Mouse (Mus musculus) left cerebral cortex, postnatal 25 days (tissue): ENCODE data around the gene Ptges3l. TPM values are rescaled to one million over a fixed set of nuclear protein-coding genes. Genes with fewer than 3 reads are reported as not detected.
"Not testable (repeated sequence)": the region's sequence is repeated elsewhere in the genome, so short reads cannot be mapped to it uniquely, and the experiment has no call there.

Experiments used
- DNase-seq, 2 experiments: peaks; one replicate each; pipeline ENCODE4 v3.0.0; 2022; ENCODE audit warnings: low spot score in 2 of 2, mixed read lengths in 1 of 2
- intact Hi-C: fragments of 180-260 bp; cut with DNase I; formaldehyde crosslinking; loops from one replicate; pipeline ENCODE4 v1.15.1; 2025
- total RNA-seq, 2 experiments: library from RNA; stranded (reverse); gene quantifications; 2 replicates each; pipeline ENCODE4 v1.2.3; 2021

Ptges3l gene
- total RNA-seq, 2 experiments from 2014 or later, result 4.0 to 6.0 TPM

DNA sequence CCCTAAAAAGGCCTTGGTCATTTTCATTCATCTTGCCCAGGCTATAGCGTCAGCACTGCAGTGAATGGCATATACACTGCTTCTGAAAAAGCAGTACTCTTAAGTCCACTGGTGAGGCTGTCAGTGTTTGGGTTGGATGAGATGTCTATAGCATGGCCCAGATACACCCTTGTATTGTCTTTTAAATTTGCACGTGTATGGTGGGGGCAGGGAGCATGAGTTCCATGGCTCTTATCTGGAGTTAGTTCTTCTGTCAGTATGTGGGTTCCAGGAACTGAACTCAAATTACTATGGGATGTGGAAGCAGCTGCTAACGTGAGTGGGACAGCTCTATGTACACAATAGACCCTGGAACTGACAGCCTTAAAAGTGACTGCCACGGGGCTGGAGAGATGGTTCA is 10.7 kb upstream of the Ptges3l start:
- DNase-seq, result no peak
- intact Hi-C loops, result no loop called here

DNA sequence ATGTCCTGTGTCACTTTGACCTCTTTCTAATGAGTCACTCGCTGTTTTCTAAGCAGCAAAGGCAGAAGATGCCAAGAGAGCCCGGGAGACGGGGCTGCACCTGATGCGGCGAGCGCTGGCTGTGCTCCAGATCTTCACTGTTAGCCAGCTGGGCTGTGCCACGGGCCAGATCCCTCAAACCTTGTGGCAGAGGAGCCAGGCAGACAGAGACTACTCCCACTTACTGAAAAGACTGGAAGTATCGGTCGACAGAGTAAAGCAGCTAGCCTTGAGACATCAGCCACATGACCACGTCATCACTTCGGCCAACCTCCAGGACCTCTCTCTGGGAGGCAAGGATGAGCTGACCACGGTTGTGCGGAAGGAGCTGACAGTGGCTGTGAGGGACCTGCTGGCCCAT is 8.3 kb upstream of the Ptges3l start:
- intact Hi-C loops, result no loop called here
- DNase-seq, result no peak

DNA sequence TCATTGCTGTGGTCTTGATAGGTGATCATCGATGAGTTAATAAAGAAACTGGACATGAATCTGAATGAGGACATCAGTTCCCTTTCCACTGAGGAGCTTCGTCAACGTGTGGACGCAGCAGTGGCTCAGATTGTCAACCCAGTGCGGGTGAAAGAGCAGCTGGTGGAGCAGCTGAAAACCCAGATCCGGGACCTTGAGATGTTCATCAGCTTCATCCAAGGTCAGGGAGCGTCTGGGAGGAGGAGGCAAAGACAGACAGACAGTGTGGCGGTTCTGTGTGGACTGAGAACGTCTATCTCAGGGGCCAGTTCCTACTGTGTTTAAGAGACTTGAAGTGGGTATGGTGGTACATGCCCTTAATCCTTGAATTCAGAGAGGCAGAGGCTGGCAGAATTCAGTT is 6.2 kb upstream of the Ptges3l start:
- intact Hi-C loops, result no loop called here
- no peak for DNase-seq

DNA sequence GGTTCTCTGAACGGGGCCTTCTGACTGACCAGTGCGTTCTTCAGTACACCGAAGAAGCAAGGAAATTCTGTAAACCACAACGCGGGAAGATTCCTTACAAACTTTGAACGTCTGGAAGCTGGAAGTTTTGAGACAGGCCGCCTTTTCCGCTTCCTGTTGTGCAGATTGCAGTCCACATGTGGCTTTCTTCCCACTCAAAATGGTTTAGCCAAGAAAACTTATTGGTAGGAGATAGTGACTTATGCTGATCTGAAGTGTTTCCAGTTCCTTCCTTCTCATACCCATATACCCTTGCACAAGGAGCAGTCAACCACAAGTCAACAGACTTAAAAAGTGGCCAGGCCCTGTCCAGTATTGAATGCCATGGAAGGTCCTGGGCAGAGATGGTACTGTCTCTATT is 1.0 kb upstream of the Ptges3l start:
- DNase-seq, result no peak
- intact Hi-C loops, result no loop called here

DNA sequence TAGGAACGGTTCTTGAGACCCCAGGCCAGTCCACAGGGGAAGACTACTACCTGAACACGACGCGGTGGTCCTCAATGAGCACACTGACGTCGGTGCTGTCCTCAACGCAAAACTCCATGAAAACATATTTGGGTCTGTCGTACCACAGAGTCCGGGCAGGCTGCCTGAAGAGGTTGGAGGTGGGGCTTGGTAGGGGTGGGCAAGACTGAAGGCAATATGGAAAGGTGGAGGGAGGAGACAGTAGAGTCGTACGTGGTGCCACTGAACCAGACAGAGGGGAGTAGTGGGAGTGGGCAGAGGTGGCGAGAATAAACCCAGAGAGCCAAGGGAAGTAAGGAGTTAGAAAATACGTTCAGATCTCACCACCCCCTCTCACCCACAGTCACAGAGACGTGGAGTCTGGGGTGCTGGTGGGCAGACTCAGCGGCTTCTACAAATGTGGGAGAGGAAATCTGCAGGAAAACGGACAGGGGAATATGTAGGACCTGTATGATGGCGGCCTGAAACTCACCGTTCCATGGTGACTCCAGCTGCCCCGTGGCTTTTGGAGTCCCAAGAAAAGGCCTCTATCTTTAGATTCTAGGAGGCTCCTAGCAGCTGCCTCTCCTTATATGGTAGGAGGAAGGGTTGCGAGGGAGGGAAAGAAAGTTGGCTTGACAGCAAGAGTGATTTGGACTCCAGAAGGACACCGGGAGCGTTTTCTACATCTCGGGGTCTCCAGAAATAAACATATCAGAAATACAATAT is 855 bp downstream of the Ptges3l start, which contains the start of gene Gm27029:
Gm27029 (minus strand) TSS at position 692 of the 747 bp plus-strand sequence.
- DNase-seq, result peak; percentile 54 to 58
- intact Hi-C loops, result loop anchor here (2.0 kb wide), 1 partner anchor 19 kb away; the partner anchor contains the start of gene Rpl27

DNA sequence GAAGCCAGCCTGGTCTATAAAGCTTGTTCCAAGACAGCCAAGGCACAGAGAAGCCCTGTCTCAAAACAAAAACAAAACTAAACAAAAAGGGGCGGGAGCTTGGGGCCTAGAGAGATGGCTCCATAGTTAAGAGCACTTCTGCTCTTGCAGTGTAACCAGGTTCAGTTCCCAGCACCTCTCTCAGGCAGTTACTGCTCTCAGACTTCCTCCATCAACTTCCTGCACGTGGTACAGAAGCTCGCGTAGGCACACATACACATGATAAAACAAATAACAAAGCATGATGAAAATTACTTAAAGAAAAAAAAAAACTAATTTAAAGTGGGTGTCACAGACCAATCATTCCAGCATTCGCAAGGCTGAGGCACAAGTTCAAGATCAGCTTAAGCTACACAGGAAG is 5.0 kb downstream of the Ptges3l start:
- intact Hi-C loops, result no loop called here
- DNase-seq, result no peak

DNA sequence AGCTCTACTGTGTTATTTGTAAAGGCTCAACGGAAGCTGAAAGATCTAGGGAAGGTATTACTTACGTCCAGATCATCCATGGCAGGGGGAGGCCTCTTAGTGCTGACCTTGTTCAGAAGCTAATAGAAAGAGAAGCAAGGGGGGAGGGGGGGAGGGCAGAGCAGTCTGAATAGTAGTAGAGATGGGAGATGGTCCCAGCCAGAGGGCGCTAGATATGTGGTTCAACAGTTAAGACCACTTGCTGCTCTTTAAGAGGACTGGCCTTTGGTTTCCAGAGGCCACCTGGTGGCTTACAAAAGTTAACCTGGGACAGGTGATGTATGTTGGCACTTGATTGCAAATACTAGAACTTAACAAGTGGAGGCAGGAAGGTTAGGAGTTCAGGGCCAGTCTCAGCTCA is 5.5 kb downstream of the Ptges3l start:
- intact Hi-C loops, result loop anchor here (10.0 kb wide), 1 partner anchor 325 kb away; the partner anchor contains the start of gene Psmc3ip
- DNase-seq, result no peak

DNA sequence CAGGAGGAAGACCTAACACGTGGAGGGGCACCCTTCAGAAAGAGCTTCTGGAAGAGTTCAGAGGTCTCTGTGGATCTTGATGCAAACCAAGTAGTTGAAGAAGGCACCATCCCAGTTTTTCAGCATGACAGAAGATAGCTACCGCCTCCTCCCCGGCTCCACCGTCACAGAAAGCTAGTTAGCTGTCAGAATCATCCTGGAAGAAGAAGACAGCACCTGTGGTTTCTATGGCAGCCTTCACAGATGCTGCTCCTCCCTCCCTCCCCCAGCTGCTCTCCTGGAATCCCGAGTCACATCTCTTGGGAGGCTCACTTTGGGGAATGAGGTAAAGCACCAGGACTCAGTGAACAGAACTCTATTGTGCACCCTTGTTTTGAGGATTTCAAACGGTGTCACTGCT is 6.1 kb downstream of the Ptges3l start:
- DNase-seq, result peak; percentile 41 to 78

DNA sequence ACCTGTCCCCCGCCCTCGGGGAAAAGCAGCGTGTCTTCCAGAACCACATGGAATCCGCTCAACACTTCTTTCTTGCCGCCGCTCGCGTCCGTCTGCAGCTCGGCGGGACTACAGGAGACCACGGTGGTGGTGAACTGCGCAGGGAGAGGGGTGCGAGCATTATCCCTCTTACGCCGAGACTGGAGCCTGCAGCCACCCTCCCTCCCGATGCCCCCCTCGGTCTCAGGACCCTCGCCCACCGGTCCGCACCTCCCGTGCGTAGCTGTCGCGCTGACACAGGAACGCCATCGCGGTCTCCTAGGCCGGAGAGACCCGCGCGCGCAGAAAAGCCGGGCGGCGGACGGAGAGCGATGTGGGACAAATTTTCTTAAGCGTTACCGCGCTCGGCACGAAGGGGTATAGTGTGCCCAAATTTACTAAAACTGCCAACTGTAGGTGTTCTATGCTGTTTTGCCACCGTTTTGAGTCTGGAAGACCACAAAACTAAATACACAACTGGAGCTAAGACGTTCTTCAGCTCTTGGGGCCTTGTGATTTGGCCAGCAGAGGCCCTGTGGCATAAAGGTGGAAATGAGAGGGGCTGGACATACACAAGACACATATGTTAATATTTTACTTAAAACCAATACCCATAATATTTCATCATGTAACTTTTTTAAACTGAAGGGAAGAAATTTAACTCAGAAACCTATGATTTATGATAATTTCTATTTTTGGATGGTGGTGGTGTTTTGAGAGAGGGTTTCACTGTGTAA is 7.9 kb downstream of the Ptges3l start, which contains the start of gene Aarsd1:
Aarsd1 (minus strand) TSS at position 515 of the 755 bp plus-strand sequence.
- peak; percentile 89 to 91 for DNase-seq
- intact Hi-C loops, result loop anchor here (10.0 kb wide), 1 partner anchor 322 kb away; the partner anchor contains the start of gene Psmc3ip

More for the DNA sequence above, 6.1 kb downstream of the Ptges3l start:
- intact Hi-C loops, result loop anchor here (10.0 kb wide), 1 partner anchor 324 kb away; the partner anchor contains the start of gene Psmc3ip

DNA sequence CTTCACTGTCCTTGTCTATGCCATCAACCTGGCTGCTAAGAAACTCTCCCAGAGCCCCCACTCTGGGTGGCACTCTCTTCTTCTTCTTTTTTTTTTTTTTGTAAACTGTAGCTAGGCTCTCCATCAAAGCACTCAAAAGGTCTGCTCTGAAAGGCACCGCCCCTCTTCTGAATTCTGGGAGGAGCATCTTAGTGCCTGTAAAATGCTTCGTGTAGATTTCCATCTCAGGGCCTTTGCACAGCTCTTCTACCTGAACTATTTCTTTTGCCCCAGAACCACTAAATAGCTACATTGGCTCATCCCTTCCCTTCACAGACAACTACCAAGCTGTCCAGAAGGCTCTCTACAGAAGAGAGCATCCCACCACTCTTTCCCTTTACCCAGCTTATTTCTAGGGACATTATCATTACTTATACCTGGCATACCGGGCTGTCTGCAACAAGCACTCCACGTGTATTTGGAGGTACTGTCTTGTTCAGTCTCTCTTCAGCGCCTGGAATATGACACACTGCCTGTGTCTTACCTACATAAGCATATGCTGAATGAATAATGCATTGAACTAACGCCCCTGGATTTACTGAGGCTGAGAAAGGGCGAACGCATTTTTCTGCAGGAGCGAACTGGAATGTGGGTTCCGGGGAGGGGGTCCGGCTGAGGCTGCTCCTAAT is 8.6 kb downstream of the Ptges3l start:
- DNase-seq, result no peak
- intact Hi-C loops, result loop anchor here (10.0 kb wide), 1 partner anchor 322 kb away; the partner anchor contains the start of gene Psmc3ip

DNA sequence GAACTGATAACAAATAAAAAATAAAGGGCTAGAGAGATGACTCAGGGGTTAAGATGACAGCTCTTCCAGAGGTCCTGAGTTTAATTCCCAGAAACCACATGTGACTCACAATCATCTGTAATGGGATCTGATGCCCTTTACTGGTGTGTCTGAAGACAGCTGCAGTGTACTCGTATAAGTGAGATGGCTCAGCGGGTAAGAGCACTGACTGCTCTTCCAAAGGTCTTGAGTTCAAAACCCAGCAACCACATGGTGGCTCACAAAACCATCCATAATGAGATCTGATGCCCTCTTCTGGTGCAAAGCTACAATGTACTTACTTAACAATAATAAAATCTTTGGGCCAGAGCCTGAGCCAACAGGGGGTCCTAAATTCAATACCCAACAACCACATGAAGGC is 9.8 kb downstream of the Ptges3l start:
- intact Hi-C loops, result loop anchor here (10.0 kb wide), 1 partner anchor 321 kb away; the partner anchor contains the start of gene Psmc3ip
- DNase-seq, result no peak

DNA sequence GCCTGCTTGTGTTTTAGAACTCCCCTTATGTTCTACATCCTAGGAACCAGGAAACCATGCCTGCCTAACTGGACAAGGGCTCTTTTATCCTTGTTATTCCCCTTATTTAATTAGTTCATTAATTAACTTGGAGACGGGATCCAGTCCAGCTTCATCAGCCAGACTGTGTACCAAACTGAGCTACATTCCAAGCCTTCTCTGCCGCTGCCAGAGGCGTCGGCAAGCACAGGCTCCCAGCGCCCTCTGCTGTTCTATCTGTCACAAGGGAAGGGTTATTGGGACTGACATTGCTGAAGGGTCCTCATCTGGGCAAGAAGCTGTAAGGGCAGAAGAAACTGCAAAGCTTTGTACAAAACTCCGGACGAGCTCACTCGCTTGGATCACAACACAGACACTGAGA is 30.0 kb downstream of the Ptges3l start:
- intact Hi-C loops, result loop anchor here (1.0 to 5.0 kb wide), 2 partner anchors 72 to 183 kb away; no protein-coding TSS in a partner anchor
- peak; percentile 75 to 81 for DNase-seq

DNA sequence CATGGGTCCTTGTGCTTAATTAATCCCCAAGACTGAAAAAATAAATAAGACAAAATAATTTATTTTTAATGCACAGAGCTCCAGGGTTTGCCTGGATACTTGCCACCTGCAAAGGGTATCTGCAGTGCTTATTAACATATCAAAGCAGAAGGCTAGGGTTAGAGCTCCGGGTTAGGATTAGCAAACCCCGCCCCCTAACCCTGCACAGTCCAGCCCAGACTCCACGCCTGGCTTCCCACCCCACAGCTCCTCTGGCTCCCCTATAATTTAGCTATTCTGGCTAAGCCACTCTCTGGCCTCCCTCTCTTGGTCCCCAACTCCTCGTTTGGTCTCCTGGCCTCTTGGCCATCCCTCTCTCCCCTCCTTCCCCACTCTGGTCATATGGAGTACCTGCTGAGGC is 43.3 kb downstream of the Ptges3l start:
- intact Hi-C loops, result no loop called here
- no peak for DNase-seq

DNA sequence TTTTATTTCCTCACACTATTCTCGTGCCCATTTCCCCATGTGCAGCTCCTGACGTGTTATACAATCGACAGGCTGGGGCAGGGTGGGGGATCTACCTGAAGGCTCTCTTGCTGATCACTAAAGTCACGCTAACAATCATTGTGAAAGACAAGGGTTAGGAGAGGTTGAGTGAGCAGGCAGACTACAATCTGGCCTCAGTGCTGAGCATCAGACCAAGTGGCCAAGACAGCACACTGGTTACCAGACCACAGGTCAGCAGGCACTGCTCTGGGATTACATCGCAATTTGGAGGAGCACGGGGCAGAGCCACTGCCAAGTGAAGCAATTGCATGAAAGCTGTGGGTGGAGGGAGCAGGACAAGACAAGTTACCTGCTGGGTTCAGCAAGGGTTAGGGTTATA is 46.2 kb downstream of the Ptges3l start:
- DNase-seq, result no peak
- intact Hi-C loops, result no loop called here

DNA sequence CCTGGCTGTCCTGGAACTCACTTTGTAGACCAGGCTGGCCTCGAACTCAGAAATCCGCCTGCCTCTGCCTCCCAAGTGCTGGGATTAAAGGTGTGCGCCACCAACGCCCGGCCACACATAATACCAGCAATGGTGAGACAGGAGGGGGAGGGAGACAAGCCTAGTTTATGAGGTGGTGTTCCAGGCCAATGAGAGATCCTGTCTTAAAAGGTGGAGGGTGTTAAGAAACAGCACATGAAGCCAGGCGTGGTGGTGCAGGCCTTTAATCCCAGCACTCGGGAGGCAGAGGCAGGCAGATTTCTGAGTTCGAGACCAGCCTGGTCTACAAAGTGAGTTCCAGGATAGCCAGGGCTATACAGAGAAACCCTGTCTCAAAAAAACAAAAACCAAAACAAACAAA is 46.9 kb downstream of the Ptges3l start:
- intact Hi-C loops, result not testable (repeated sequence)

DNA sequence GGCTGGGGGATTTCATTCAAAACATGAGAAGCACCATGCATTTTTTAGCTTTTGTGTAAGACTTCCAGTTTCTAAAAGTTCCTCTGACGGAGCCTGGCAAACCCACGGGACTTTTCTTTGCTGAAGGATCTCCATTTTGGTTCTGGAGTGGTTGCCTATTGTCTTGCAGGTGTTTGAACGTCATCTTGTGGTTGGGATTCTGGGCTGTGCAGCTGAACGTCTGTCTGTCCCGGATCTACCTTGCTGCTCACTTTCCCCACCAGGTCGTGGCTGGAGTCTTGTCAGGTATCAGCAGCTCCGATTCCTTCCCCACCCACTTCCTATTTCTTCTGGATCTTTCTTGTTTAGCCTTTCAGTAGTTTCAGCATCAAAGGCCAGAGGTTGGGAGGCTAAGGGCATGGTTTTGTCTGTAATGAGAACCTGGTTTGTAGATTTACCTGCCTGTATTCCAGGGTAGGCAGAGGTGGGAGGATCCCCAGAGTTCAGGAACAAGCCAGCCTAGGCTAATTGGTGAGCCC is 50.7 kb downstream of the Ptges3l start:
- intact Hi-C loops, result no loop called here
- no peak for DNase-seq

More for the DNA sequence above, 46.9 kb downstream of the Ptges3l start:
- DNase-seq, result not testable (repeated sequence)

DNA sequence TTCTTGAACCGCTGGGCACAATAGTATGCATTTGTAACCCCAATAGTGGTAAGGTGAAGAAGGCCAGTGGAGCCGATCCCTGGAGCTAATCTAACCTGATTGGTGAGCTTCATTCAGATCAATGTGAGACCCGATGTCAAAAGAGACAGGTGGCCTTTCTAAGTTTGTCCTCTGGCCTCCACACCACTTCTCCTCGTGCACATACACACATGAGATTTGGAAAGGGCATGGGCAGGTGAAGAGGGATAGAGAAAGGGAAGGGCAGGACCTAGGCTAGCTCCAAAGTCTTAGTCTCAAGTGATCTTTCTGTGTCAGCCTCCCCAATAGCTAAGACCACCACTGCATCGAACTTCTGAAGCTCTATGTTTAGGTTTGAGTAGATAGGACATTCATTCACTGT is 55.0 kb downstream of the Ptges3l start:
- intact Hi-C loops, result no loop called here
- DNase-seq, result no peak
